Mouse (Mus musculus) erythroblast, embryonic 14.5 days (primary cell): ENCODE data around the gene Socs4.

ENCODE experiments used
- GATA1 ChIP-seq: IDR thresholded peaks from 2 replicates; pipeline ENCODE4 v1.6.1; 2012; ENCODE audit warnings: low read length, inconsistent platforms, mixed read lengths
- TAL1 ChIP-seq: IDR thresholded peaks from 3 replicates; pipeline ENCODE4 v1.6.1; 2012; ENCODE audit warnings: low read length, inconsistent platforms, mixed read lengths

DNA sequence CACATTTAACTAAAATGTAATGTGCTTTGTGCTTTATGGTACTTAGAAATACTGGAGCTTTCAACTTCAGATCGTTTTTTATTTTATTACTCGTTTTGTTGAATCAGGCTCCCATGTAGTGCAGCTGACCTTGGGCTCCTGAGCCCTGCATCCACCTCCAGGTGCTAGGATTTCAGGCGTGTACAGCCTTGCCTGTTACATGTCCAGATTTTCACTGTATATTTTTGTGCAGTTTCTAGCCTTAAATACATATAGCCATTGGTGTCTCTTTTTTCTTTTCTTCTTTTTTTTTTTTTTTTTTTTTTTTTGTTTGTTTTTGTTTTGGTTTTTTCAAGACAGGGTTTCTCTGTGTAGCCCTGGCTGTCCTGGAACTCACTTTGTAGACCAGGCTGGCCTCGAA is 4.8 kb downstream of the Socs4 start:
- TF ChIP-seq TAL1 (no peak), GATA1 (no peak)
